Mouse (Mus musculus) embryonic facial prominence, embryonic 14.5 days (tissue): ENCODE measurements around the gene Slc27a3. TPM values are rescaled to one million over a fixed set of nuclear protein-coding genes. Genes with fewer than 3 reads are reported as not detected.

ENCODE experiments used
- ATAC-seq: fragments of 200-750 bp; cut with Nextera tagmentation; 2 replicates; pipeline ENCODE4 v1.8.0; 2017; ENCODE audit warnings: low read depth, moderate number of reproducible peaks, moderate TSS enrichment
- DNase-seq: peaks from one replicate; pipeline ENCODE4 v3.0.0-alpha.2; 2015; ENCODE audit warnings: low spot score
- H3K27ac ChIP-seq: fragments of 300-500 bp; sonication (generic); replicated peaks from 2 replicates; pipeline ENCODE4 v1.5.1; 2014; ENCODE audit warnings: low read depth, mild to moderate bottlenecking, low read length, moderate library complexity
- H3K27me3 ChIP-seq: fragments of 300-500 bp; sonication (generic); replicated peaks from 2 replicates; pipeline ENCODE4 v1.6.1; 2014; ENCODE audit warnings: low read length; ENCODE audit not compliant: control insufficient read depth, insufficient read depth
- H3K36me3 ChIP-seq: fragments of 300-500 bp; sonication (generic); 2 replicates; pipeline ENCODE4 v1.6.1; 2014; ENCODE audit warnings: low read length, mixed read lengths; ENCODE audit not compliant: control insufficient read depth, insufficient read depth
- H3K4me1 ChIP-seq: fragments of 300-500 bp; sonication (generic); 2 replicates; pipeline ENCODE4 v1.6.1; 2014; ENCODE audit warnings: antibody characterized with exemption, low read length; ENCODE audit not compliant: control insufficient read depth, insufficient read depth
- H3K4me2 ChIP-seq: fragments of 300-500 bp; sonication (generic); 2 replicates; pipeline ENCODE4 v1.6.1; 2014; ENCODE audit warnings: low read depth, mild to moderate bottlenecking, low read length, moderate library complexity, mixed read lengths
- H3K4me3 ChIP-seq: fragments of 300-500 bp; sonication (generic); 2 replicates; pipeline ENCODE4 v1.5.1; 2014; ENCODE audit warnings: low read depth, mild to moderate bottlenecking, low read length
- H3K9ac ChIP-seq: fragments of 300-500 bp; sonication (generic); 2 replicates; pipeline ENCODE4 v1.6.1; 2014; ENCODE audit warnings: low read depth, mild to moderate bottlenecking, low read length, moderate library complexity, mixed read lengths
- H3K9me3 ChIP-seq: fragments of 300-500 bp; sonication (generic); 2 replicates; pipeline ENCODE4 v1.6.1; 2016; ENCODE audit warnings: low read length; ENCODE audit not compliant: control insufficient read depth
- WGBS: fragments of 180-500 bp; shearing (Covaris S2); extraction: QIAGEN DNeasy Blood & Tissue Kit; methylation state at CpG from one replicate; pipeline ENCODE4 v1.1.7; 2014; 5-methylcytosine and 5-hydroxymethylcytosine counted together
- polyA plus RNA-seq: library from polyadenylated mRNA; unstranded; fragments of >200 nt; fragmentation: Nextera tagmentation; extraction: Ambion mirVana; gene quantifications from 2 replicates; pipeline ENCODE4 v1.2.1, GENCODE M21; 2014

The Slc27a3 gene
- polyA plus RNA-seq, 1 experiment from 2014 or later = 24.3 TPM

GRCm38 (mm10) chr3:90427574-90427973 is 37.8 kb upstream of the Slc27a3 start:
- peaks cover 10% of the 10 kb centered on the region for H3K36me3 ChIP-seq
- H3K9ac ChIP-seq = no peak overlapping the region
- H3K27me3 ChIP-seq = no peaks in the 10 kb centered on the region
- DNase-seq (no peak), ATAC-seq (no peak)
- H3K27ac ChIP-seq = no peak overlapping the region
- H3K4me1 ChIP-seq = peaks cover 15% of the 10 kb centered on the region
- WGBS = 88% methylated on average over 1 of the region's 1 CpGs
- H3K9me3 ChIP-seq = no peaks in the 10 kb centered on the region
- no peak overlapping the region for H3K4me3 ChIP-seq
- H3K4me2 ChIP-seq = no peak overlapping the region

GRCm38 (mm10) chr3:90425499-90425898 is 35.8 kb upstream of the Slc27a3 start:
- Histone ChIP-seq H3K4me3 (no peak overlapping the region), H3K4me2 (no peak overlapping the region), H3K36me3 (peaks cover 30% of the 10 kb centered on the region), H3K9me3 (no peaks in the 10 kb centered on the region), H3K9ac (no peak overlapping the region), H3K27ac (no peak overlapping the region), H3K27me3 (no peaks in the 10 kb centered on the region), H3K4me1 (no peaks in the 10 kb centered on the region)
- DNase-seq = no peak
- WGBS = 96% methylated on average over 2 of the region's 2 CpGs
- no peak for ATAC-seq

DNA sequence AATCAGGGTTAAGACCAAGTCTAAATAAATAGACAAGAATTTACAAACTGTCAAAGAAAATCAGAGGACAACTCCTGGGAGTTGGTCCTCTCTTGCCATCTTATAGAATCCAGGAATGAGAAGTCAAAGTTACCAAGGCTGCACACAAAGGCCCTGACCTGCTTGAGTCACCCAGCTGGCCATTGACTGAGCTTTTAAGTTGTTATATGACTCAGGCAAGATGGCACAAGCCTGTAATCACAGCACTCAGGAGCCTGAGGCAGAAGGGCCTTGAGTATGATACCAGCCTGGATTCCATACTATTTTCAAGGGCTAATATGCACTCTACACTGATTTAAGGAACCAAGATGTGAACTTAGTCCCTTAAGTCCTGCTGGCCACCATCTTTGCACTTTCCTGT is 33.8 kb upstream of the Slc27a3 start:
- Histone ChIP-seq H3K9ac (no peak overlapping the region), H3K9me3 (no peaks in the 10 kb centered on the region), H3K4me1 (no peaks in the 10 kb centered on the region), H3K36me3 (peaks cover 37% of the 10 kb centered on the region), H3K4me3 (no peak overlapping the region), H3K27ac (no peak overlapping the region), H3K27me3 (no peaks in the 10 kb centered on the region), H3K4me2 (no peak overlapping the region)
- DNase-seq (no peak), ATAC-seq (no peak)

DNA sequence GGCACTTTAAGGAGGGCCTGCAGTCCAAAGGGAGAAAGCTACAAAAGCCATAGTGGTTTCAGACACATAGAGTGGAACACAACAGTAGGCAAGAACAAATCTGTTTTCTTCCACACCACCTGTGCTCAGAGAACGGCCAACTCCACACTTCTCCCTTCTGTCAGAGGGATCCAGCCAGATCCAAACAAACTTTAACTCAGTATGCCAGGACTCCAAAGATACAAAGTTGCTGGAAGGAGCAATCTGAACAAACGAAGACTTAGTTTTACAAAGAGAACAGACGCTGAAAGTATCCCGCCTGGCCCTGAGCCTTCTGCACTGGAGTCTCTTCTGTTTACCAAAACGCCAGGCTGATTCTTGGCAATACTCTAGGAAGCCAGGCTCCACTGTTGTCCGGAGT is 31.0 kb upstream of the Slc27a3 start:
- Histone ChIP-seq H3K9me3 (no peaks in the 10 kb centered on the region), H3K36me3 (peaks cover 65% of the 10 kb centered on the region), H3K27ac (no peak overlapping the region), H3K4me1 (no peaks in the 10 kb centered on the region), H3K4me2 (no peak overlapping the region), H3K27me3 (no peaks in the 10 kb centered on the region), H3K4me3 (no peak overlapping the region), H3K9ac (no peak overlapping the region)
- ATAC-seq = no peak
- WGBS = 89% methylated on average over 6 of the region's 6 CpGs
- DNase-seq = no peak

- H3K4me1 ChIP-seq = no peaks in the 10 kb centered on the region
- no peak overlapping the region for H3K4me3 ChIP-seq
- no peak overlapping the region for H3K9ac ChIP-seq
- ATAC-seq (no peak), DNase-seq (no peak)
- H3K36me3 ChIP-seq = peaks cover 88% of the 10 kb centered on the region
- WGBS = 57% methylated on average over 3 of the region's 3 CpGs
- H3K4me2 ChIP-seq = no peak overlapping the region
- H3K27me3 ChIP-seq = no peaks in the 10 kb centered on the region
- no peak overlapping the region for H3K27ac ChIP-seq
- H3K9me3 ChIP-seq = no peaks in the 10 kb centered on the region
Measured at GRCm38 (mm10) chr3:90413011-90413396, 23.3 kb upstream of the Slc27a3 start.

GRCm38 (mm10) chr3:90412312-90413010 is 22.7 kb upstream of the Slc27a3 start:
- no peak overlapping the region for H3K4me3 ChIP-seq

GRCm38 (mm10) chr3:90408721-90409120 is 19.0 kb upstream of the Slc27a3 start:
- Histone ChIP-seq H3K9me3 (no peaks in the 10 kb centered on the region), H3K4me2 (no peak overlapping the region), H3K9ac (no peak overlapping the region), H3K36me3 (peaks cover 88% of the 10 kb centered on the region), H3K4me1 (no peaks in the 10 kb centered on the region), H3K27ac (no peak overlapping the region), H3K27me3 (no peaks in the 10 kb centered on the region), H3K4me3 (no peak overlapping the region)
- no peak for DNase-seq
- WGBS = 91% methylated on average over 3 of the region's 3 CpGs
- ATAC-seq = no peak

More at GRCm38 (mm10) chr3:90412312-90413010, 22.7 kb upstream of the Slc27a3 start:
- H3K4me1 ChIP-seq = no peaks in the 10 kb centered on the region
- no peaks in the 10 kb centered on the region for H3K9me3 ChIP-seq
- ATAC-seq (no peak), DNase-seq (peak; percentile 55)
- H3K4me2 ChIP-seq = no peak overlapping the region
- H3K27ac ChIP-seq = no peak overlapping the region
- 52% methylated on average over 5 of the region's 5 CpGs for WGBS
- no peaks in the 10 kb centered on the region for H3K27me3 ChIP-seq
- peaks cover 88% of the 10 kb centered on the region for H3K36me3 ChIP-seq
- H3K9ac ChIP-seq = no peak overlapping the region

DNA sequence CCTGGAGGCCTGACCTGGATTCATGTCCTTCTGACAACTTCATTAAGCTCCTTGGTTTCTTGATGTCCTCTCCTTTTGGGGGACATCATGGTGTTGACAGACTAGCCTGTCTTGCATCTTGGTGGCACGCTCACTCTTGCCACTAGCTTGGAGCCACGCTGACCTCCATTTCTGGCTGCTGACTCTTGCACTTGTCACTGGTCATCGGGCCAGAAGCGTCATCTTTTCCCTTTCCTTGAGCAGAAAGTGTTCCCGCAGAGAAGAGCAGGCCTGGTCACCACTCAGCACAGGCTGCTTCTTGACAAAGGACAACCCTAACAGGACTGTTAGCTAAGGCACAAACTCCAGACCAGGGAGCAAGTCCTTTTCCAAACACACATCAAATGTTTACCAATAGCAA is 16.7 kb upstream of the Slc27a3 start:
- 97% methylated on average over 5 of the region's 5 CpGs for WGBS
- peaks cover 98% of the 10 kb centered on the region for H3K36me3 ChIP-seq

GRCm38 (mm10) chr3:90404609-90405008 is 14.9 kb upstream of the Slc27a3 start:
- DNase-seq (no peak), ATAC-seq (no peak)
- H3K27me3 ChIP-seq = no peaks in the 10 kb centered on the region
- H3K27ac ChIP-seq = no peak overlapping the region
- H3K9ac ChIP-seq = no peak overlapping the region
- WGBS = 83% methylated on average over 4 of the region's 4 CpGs
- peaks cover 99% of the 10 kb centered on the region for H3K36me3 ChIP-seq
- no peaks in the 10 kb centered on the region for H3K9me3 ChIP-seq
- no peaks in the 10 kb centered on the region for H3K4me1 ChIP-seq
- H3K4me3 ChIP-seq = no peak overlapping the region
- H3K4me2 ChIP-seq = no peak overlapping the region

More for the DNA sequence above, 16.7 kb upstream of the Slc27a3 start:
- DNase-seq (no peak), ATAC-seq (no peak)
- Histone ChIP-seq H3K27me3 (no peaks in the 10 kb centered on the region), H3K4me3 (no peak overlapping the region), H3K4me1 (no peaks in the 10 kb centered on the region), H3K27ac (no peak overlapping the region), H3K4me2 (no peak overlapping the region), H3K9me3 (no peaks in the 10 kb centered on the region), H3K9ac (no peak overlapping the region)
